Mouse (Mus musculus) megakaryocyte-erythroid progenitor cell, adult 5 weeks (primary cell): ENCODE measurements around the gene Ldhal6b. TPM values are rescaled to one million over a fixed set of nuclear protein-coding genes. Genes with fewer than 3 reads are reported as not detected.

Source experiments
- polyA plus RNA-seq: library from polyadenylated mRNA; stranded (reverse); fragments of >175 nt; gene quantifications from 2 replicates; pipeline ENCODE4 v1.2.3, GENCODE M21; 2012

The Ldhal6b gene
- polyA plus RNA-seq = 0.13 and 0.28 TPM in 2 replicates

DNA sequence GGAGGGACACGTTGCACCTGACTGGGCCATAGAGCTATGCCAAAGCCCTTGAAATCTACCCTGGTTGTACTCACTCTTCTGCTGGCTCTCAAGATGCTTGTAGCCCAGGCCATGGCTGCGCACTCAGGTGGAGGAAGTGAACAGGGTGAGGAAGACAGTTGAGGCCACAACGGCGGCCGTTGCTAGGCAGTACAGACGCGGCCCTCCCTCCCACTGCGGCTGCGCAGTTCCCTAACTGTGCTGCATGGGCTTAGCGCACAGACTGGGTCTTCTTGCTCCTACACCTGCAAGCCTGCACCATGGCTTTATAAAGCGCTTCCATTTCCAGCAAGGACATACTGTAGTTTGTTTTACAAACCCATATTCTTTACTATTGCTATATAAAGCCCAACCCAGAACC is at the start of gene Ldhal6b:
Ldhal6b (minus strand) TSS at position 223 of the 400 bp plus-strand sequence.

DNA sequence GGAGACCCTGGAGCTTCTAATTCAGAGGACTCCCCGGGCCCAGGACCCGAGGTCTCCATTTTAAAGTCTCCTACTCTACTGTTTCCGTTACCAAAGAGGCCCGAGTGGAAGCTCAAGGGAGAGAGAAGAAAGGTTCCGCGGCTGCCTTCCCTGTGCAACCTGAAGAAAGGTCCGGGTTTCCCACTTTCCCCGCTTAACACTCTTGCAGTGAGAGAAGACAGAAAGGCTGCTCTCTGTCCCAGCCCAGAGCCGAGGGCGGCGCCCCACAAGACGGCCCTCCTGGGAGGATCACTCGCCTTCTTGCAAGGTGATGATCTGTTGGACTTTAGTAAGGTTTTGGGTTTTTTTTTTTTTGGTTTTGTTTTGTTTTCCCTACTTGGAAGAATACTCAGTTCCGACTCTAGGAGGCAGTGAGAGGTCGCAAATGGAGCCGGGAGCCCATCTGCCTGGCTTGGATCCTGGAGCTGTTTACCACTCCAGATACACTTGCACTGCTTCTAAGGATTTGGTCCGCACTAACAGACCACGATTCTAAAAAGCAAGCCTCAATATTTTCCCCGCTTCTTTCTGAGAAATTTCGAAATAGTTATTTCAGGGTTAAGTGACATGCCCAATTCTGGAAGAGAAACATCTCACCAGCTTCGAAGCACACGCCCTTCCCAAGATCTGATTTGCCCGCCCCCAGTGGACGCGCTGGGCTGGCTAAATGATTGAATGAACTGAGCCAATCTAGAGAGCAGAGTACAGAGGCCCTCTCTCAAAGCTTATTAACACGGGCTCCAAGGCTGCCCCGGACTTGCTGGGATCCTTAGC is 21.8 kb upstream of the Ldhal6b start, which contains the start of gene Tmem242:
Tmem242 (minus strand) TSS at position 101 of the 813 bp plus-strand sequence.

Other genes with a start within 250 kb of the Ldhal6b start
- gene Tmem242, start 21.5 kb upstream of the Ldhal6b start, polyA plus RNA-seq = 35.7 and 36.2 TPM in 2 replicates
- 8.7 and 11.4 TPM in 2 replicates for gene Zdhhc14, start 73.8 kb upstream of the Ldhal6b start, polyA plus RNA-seq